Mouse (Mus musculus) midbrain, embryonic 16.5 days (tissue): ENCODE results near the gene Tagln3. TPM values are rescaled to one million over a fixed set of nuclear protein-coding genes. Genes with fewer than 3 reads are reported as not detected.

Experiments used
- ATAC-seq: fragments of 200-750 bp; cut with Nextera tagmentation; 2 replicates; pipeline ENCODE4 v1.8.0; 2017; ENCODE audit warnings: moderate TSS enrichment
- H3K27ac ChIP-seq: fragments of 300-500 bp; sonication (generic); 2 replicates; pipeline ENCODE4 v1.5.1; 2014; ENCODE audit warnings: mild to moderate bottlenecking, low read length, mixed read lengths
- H3K27me3 ChIP-seq: fragments of 300-500 bp; sonication (generic); 2 replicates; pipeline ENCODE4 v1.6.1; 2014; ENCODE audit warnings: low read depth, low read length, mixed read lengths; ENCODE audit not compliant: control insufficient read depth, insufficient read depth
- H3K36me3 ChIP-seq: fragments of 300-500 bp; sonication (generic); 2 replicates; pipeline ENCODE4 v1.6.1; 2014; ENCODE audit warnings: mild to moderate bottlenecking, low read length, moderate library complexity, mixed read lengths; ENCODE audit not compliant: control insufficient read depth, insufficient read depth
- H3K4me1 ChIP-seq: fragments of 300-500 bp; sonication (generic); 2 replicates; pipeline ENCODE4 v1.6.1; 2014; ENCODE audit warnings: mild to moderate bottlenecking, low read length, mixed read lengths; ENCODE audit not compliant: control insufficient read depth, insufficient read depth
- H3K4me2 ChIP-seq: fragments of 300-500 bp; sonication (generic); 2 replicates; pipeline ENCODE4 v1.6.1; 2014; ENCODE audit warnings: mild to moderate bottlenecking, low read length, mixed read lengths
- H3K4me3 ChIP-seq: fragments of 300-500 bp; sonication (generic); 2 replicates; pipeline ENCODE4 v1.5.1; 2014; ENCODE audit warnings: low read depth, mild to moderate bottlenecking, low read length, moderate library complexity, mixed read lengths
- H3K9ac ChIP-seq: fragments of 300-500 bp; sonication (generic); 2 replicates; pipeline ENCODE4 v1.6.1; 2014; ENCODE audit warnings: low read depth, low read length, mixed read lengths
- H3K9me3 ChIP-seq: fragments of 300-500 bp; sonication (generic); replicated peaks from 2 replicates; pipeline ENCODE4 v1.6.1; 2014; ENCODE audit warnings: mild to moderate bottlenecking, low read length, mixed read lengths; ENCODE audit not compliant: control insufficient read depth, poor library complexity, severe bottlenecking
- WGBS: fragments of 180-500 bp; shearing (Covaris S2); extraction: QIAGEN DNeasy Blood & Tissue Kit; methylation state at CpG from one replicate; pipeline ENCODE4 v1.1.7; 2014; 5-methylcytosine and 5-hydroxymethylcytosine counted together
- polyA plus RNA-seq: library from polyadenylated mRNA; unstranded; fragments of >200 nt; fragmentation: Nextera tagmentation; extraction: Ambion mirVana; gene quantifications from 2 replicates; pipeline ENCODE4 v1.2.1, GENCODE M21; 2015

Tagln3 gene
- polyA plus RNA-seq, 1 experiment from 2014 or later: 337 TPM

DNA sequence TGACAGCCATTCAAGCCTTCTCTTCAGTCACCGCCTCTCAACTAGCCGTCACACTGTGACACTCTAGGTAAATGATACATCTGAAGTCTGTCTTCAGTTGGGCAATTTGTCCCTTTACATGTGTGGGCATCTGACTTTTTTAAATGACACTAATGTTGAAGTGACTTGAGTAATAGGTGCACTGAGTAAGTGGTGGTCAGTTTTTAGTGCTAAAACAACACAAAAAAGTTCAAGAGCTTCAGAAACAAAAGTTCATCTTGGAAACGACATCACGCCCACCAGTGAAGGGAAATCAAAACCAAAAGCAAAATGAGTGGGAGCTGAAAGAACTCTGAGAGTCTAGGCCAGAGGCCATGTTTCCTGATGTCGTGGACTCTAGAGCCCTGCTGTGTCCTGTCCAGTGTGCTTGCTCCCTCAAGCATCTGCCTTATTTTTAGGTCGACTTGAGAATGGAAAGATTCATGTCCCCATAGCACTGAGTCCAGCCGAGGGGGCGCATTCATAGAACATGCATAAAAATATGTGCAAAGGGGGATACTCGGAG is 34.4 kb upstream of the Tagln3 start:
- Histone ChIP-seq H3K36me3 (no peaks in the 10 kb centered on the region), H3K27ac (no peak overlapping the region), H3K4me3 (no peak overlapping the region), H3K4me1 (no peaks in the 10 kb centered on the region), H3K27me3 (no peaks in the 10 kb centered on the region), H3K9me3 (no peaks in the 10 kb centered on the region), H3K9ac (no peak overlapping the region), H3K4me2 (no peak overlapping the region)
- 91% methylated on average over 9 of the region's 9 CpGs for WGBS
- no peak for ATAC-seq

GRCm38 (mm10) chr16:45757421-45758078 is 33.1 kb upstream of the Tagln3 start:
- Histone ChIP-seq H3K27ac (no peak overlapping the region), H3K27me3 (no peaks in the 10 kb centered on the region), H3K4me1 (no peaks in the 10 kb centered on the region), H3K4me2 (no peak overlapping the region), H3K36me3 (no peaks in the 10 kb centered on the region), H3K9ac (no peak overlapping the region), H3K9me3 (no peaks in the 10 kb centered on the region), H3K4me3 (no peak overlapping the region)
- WGBS: 88% methylated on average over 12 of the region's 12 CpGs
- ATAC-seq: peak; percentile 68

GRCm38 (mm10) chr16:45756855-45757254 is 32.4 kb upstream of the Tagln3 start:
- Histone ChIP-seq H3K4me1 (no peaks in the 10 kb centered on the region), H3K4me2 (no peak overlapping the region), H3K4me3 (no peak overlapping the region), H3K27me3 (no peaks in the 10 kb centered on the region), H3K9me3 (no peaks in the 10 kb centered on the region), H3K9ac (no peak overlapping the region), H3K36me3 (no peaks in the 10 kb centered on the region), H3K27ac (no peak overlapping the region)
- peak; percentile 93 for ATAC-seq
- 41% methylated on average over 9 of the region's 9 CpGs for WGBS

- Histone ChIP-seq H3K27ac (peak overlapping the region; percentile 94), H3K27me3 (no peaks in the 10 kb centered on the region), H3K4me2 (peak overlapping the region; percentile 65), H3K9ac (no peak overlapping the region), H3K36me3 (no peaks in the 10 kb centered on the region), H3K9me3 (no peaks in the 10 kb centered on the region), H3K4me3 (no peak overlapping the region), H3K4me1 (peaks cover 13% of the 10 kb centered on the region)
- 61% methylated on average over 4 of the region's 4 CpGs for WGBS
- ATAC-seq: peak; percentile 15; the same call in 1 of the 2 replicates
Observed at GRCm38 (mm10) chr16:45743591-45744144, 19.3 kb upstream of the Tagln3 start.

GRCm38 (mm10) chr16:45742615-45743476 is 18.4 kb upstream of the Tagln3 start, which contains the start of gene Abhd10:
TSS of gene Abhd10 (minus strand) at chr16:45742955.
- under 1% methylated on average over 47 of the region's 51 CpGs for WGBS
- Histone ChIP-seq H3K9me3 (no peaks in the 10 kb centered on the region), H3K27ac (peak within 1 kb of the TSS; percentile 94), H3K36me3 (no peaks in the 10 kb centered on the region), H3K9ac (peak within 1 kb of the TSS; percentile 96), H3K4me2 (peak within 1 kb of the TSS; percentile 65), H3K27me3 (no peaks in the 10 kb centered on the region), H3K4me1 (peaks cover 13% of the 10 kb centered on the region), H3K4me3 (peak within 1 kb of the TSS; percentile 83)
- ATAC-seq: peak; percentile 98

DNA sequence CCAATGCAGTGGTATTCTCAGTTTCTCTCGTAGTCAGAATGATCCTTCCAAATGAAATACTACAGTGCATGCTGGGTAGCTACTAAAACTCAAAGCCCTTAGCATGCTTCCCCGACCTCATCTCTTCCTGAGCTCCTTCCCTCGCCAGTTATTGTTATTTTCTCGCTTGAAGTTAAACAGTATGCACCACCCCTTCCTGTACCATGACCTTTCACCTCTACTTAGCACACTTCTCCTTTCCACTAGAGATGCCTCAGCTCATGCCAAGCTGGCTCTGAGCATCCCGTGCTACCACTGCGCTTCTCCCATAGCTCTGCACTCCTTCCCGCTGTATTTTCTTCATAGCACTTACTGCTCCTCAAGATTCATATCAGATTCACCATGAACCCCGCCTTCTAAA is 13.5 kb upstream of the Tagln3 start:
- Histone ChIP-seq H3K27ac (no peak overlapping the region), H3K9ac (no peak overlapping the region), H3K4me3 (no peak overlapping the region), H3K36me3 (peaks cover 22% of the 10 kb centered on the region), H3K27me3 (no peaks in the 10 kb centered on the region), H3K9me3 (no peaks in the 10 kb centered on the region), H3K4me2 (no peak overlapping the region), H3K4me1 (peaks cover 9% of the 10 kb centered on the region)
- 92% methylated on average over 8 of the region's 8 CpGs for WGBS
- ATAC-seq: no peak

GRCm38 (mm10) chr16:45736724-45737123 is 12.3 kb upstream of the Tagln3 start:
- H3K9ac ChIP-seq: no peak overlapping the region
- no peaks in the 10 kb centered on the region for H3K9me3 ChIP-seq
- ATAC-seq: no peak
- no peak overlapping the region for H3K4me2 ChIP-seq
- peaks cover 9% of the 10 kb centered on the region for H3K4me1 ChIP-seq
- H3K4me3 ChIP-seq: no peak overlapping the region
- H3K27me3 ChIP-seq: no peaks in the 10 kb centered on the region
- H3K27ac ChIP-seq: no peak overlapping the region
- WGBS: 99% methylated on average over 3 of the region's 3 CpGs
- H3K36me3 ChIP-seq: peaks cover 25% of the 10 kb centered on the region

GRCm38 (mm10) chr16:45729163-45729562 is 4.8 kb upstream of the Tagln3 start:
- Histone ChIP-seq H3K4me1 (0 out of 2 replicates have a peak, but pooled peaks cover 2% of the 10 kb centered on the region), H3K9me3 (no peaks in the 10 kb centered on the region), H3K4me2 (no peak overlapping the region), H3K4me3 (no peak overlapping the region), H3K36me3 (peaks cover 23% of the 10 kb centered on the region), H3K9ac (no peak overlapping the region), H3K27ac (no peak overlapping the region), H3K27me3 (no peaks in the 10 kb centered on the region)
- no peak for ATAC-seq
- WGBS: 86% methylated on average over 5 of the region's 5 CpGs
